Mouse (Mus musculus): ENCODE measurements at regions not wholly inside any gene's neighbourhood (a gene's known extent, or its start where the extent isn't known, plus 50 kb on each side); places are given as distances from the start of the nearest gene placed in this dataset.
"Not testable (repeated sequence)": the region's sequence is repeated elsewhere in the genome, so short reads cannot be mapped to it uniquely, and the experiment has no call there.

DNA sequence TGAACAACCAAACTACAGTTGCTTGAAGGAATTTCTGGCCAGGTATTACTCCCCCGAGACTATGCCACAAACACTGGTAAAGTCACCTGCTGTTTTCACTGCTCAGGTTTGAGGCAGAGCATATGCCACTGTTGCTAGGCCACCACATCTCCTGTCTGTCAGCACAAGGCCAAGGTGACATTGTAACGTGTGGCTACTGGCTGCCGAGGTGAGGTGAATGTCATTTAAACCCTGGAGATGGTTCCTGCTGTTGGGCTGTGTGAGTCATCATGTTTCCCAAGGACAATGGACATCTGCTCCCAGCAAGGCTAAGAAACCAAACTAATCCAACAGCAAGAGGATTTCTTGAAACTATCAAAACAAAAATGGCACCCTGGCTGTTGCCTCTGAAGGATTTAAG, 67.2 kb upstream of the Zcchc2 start:
- Histone ChIP-seq H3K4me1 (no peaks in the 10 kb centered on the region), H3K9me3 (no peaks in the 10 kb centered on the region), H3K4me3 (no peak overlapping the region), H3K27ac (replicated peaks) (no peak overlapping the region), H3K27me3 (replicated peaks) (no peaks in the 10 kb centered on the region), H3K36me3 (no peaks in the 10 kb centered on the region), H3K4me2 (no peak overlapping the region), H3K9ac (no peak overlapping the region)
- no peak for ATAC-seq (ENCODE audit: extremely low read depth, insufficient number of reproducible peaks, low FRiP score, low TSS enrichment)
- 41% methylated on average over 3 of the region's 3 CpGs for WGBS

DNA sequence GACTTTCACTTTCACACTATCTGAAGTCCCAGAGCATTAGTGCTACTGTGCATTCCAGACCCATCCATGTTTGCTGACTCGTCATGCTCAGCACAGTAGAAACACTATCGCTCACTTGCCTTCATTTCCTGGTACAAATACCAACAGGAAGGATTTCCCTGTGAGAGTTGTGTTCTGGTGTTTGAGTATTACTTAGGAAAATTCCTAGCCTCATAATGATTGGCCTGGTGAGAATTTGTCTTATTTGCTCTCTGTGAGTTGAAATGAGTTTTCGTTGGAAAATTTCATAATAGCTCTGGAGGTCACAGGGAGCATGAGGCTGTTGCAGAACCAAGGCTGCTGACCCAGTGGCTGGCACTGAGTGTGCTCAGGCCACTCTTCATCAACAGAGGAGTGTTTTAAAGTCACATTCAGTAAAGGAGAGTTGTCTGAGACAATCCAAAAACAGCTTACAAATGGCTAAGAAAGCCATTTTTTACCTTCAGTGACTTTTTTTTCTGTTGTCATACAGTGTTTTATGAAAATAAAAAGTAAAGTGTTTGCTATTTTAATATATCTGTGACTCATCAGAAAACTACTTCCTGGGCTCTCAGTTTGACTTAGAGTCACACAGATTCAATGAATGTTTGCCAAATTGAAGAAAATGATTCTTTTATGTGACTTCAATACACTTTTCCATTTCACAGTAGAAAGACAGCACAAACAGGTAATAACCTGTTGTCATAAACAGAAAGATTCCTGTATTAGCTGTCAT, 64.4 kb upstream of the Zcchc2 start:
- no peak for ATAC-seq (ENCODE audit: extremely low read depth, insufficient number of reproducible peaks, low FRiP score, low TSS enrichment)
- Histone ChIP-seq H3K36me3 (no peaks in the 10 kb centered on the region), H3K27me3 (replicated peaks) (no peaks in the 10 kb centered on the region), H3K9ac (no peak overlapping the region), H3K4me3 (no peak overlapping the region), H3K27ac (replicated peaks) (no peak overlapping the region), H3K4me2 (no peak overlapping the region), H3K9me3 (no peaks in the 10 kb centered on the region), H3K4me1 (no peaks in the 10 kb centered on the region)
- WGBS, result 61% methylated on average over 3 of the region's 3 CpGs

DNA sequence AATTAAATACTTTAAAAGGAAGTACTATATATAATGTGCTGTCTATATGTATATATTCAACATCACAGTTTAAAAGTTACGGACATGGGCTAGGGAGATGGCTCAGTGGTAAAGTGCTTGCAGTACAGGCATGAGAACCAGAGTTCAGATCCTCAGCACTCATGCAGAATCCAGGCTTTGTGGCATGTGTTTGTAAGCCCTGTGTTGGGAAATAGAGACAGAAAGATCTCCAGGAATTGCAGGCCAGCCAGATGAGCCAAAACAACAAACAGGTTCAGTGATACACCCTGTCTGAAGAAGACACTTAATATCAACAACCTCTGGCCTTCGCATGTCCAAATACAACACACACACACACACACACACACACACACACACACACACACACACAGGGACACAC, 63.3 kb upstream of the Zcchc2 start:
- Histone ChIP-seq H3K9me3 (no peaks in the 10 kb centered on the region), H3K36me3 (no peaks in the 10 kb centered on the region), H3K4me2 (no peak overlapping the region), H3K27me3 (replicated peaks) (no peaks in the 10 kb centered on the region), H3K4me1 (no peaks in the 10 kb centered on the region), H3K9ac (no peak overlapping the region), H3K27ac (replicated peaks) (no peak overlapping the region), H3K4me3 (no peak overlapping the region)
- WGBS, result 85% methylated on average over 2 of the region's 2 CpGs
- ATAC-seq (ENCODE audit: extremely low read depth, insufficient number of reproducible peaks, low FRiP score, low TSS enrichment), result no peak

DNA sequence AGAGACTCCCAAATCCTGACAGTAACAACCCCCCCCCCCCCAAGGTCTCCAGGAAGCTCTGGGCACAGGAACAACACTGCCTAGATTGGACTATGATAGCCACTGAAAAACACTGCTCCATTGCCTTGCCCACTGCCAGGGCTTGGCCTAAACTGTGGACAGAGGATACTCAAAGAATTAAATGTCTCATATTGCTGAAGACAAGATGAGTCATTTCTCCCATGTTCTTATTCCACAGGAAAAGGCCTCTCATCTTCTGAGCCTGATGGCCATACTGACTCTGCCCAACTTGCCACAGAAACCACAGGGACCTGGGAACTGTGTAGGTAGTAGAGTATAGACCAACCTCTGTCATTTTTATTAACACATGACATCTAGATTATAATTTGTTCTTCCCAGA, 59.4 kb upstream of the Zcchc2 start:
- Histone ChIP-seq H3K27me3 (replicated peaks) (no peaks in the 10 kb centered on the region), H3K4me1 (no peaks in the 10 kb centered on the region), H3K4me3 (no peak overlapping the region), H3K36me3 (no peaks in the 10 kb centered on the region), H3K4me2 (no peak overlapping the region), H3K9ac (no peak overlapping the region), H3K9me3 (no peaks in the 10 kb centered on the region), H3K27ac (replicated peaks) (no peak overlapping the region)
- ATAC-seq (ENCODE audit: extremely low read depth, insufficient number of reproducible peaks, low FRiP score, low TSS enrichment), result no peak

DNA sequence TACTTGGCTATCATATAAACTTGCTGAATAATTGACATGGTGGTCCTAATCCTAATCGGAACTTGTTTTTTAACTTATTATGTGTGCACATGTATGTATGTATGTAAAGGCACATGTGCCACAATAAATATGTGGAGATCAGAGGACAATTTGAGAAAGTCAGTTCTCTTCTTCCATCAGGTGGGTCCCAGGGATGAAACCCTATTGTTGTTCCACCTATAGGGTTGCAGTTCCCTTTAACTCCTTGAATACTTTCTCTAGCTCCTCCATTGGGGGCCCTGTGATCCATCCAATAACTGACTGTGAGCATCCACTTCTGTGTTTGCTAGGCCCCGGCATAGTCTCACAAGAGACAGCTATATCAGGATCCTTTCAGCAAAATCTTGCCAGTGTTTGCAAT, 56.0 kb upstream of the Zcchc2 start:
- 85% methylated on average over 2 of the region's 2 CpGs for WGBS
- not testable (repeated sequence) for ATAC-seq (ENCODE audit: extremely low read depth, insufficient number of reproducible peaks, low FRiP score, low TSS enrichment); H3K27ac ChIP-seq (replicated peaks); H3K4me2 ChIP-seq; H3K36me3 ChIP-seq; H3K4me1 ChIP-seq; H3K9me3 ChIP-seq; H3K9ac ChIP-seq; H3K27me3 ChIP-seq (replicated peaks); H3K4me3 ChIP-seq

Data from heart, embryonic 13.5 days (tissue).